Mouse (Mus musculus) forebrain, embryonic 10.5 days (tissue): ENCODE results near the gene Emc8. TPM values are rescaled to one million over a fixed set of nuclear protein-coding genes. Genes with fewer than 3 reads are reported as not detected.

ENCODE experiments used
- DNase-seq: peaks from one replicate; pipeline ENCODE4 v3.0.0-alpha.2; 2017; ENCODE audit warnings: low spot score; ENCODE audit errors: extremely low spot score
- H3K27ac ChIP-seq: fragments of 300-500 bp; sonication (generic); 2 replicates; pipeline ENCODE4 v1.5.1; 2016; ENCODE audit warnings: mild to moderate bottlenecking
- H3K27me3 ChIP-seq: fragments of 300-500 bp; sonication (generic); 2 replicates; pipeline ENCODE4 v1.6.1; 2016; ENCODE audit warnings: mild to moderate bottlenecking; ENCODE audit not compliant: poor library complexity, severe bottlenecking
- H3K36me3 ChIP-seq: fragments of 300-500 bp; sonication (generic); replicated peaks from 2 replicates; pipeline ENCODE4 v1.6.1; 2016; ENCODE audit warnings: mild to moderate bottlenecking, moderate library complexity
- H3K4me1 ChIP-seq: fragments of 300-500 bp; sonication (generic); 2 replicates; pipeline ENCODE4 v1.6.1; 2016
- H3K4me3 ChIP-seq: fragments of 300-500 bp; sonication (generic); 2 replicates; pipeline ENCODE4 v1.5.1; 2016; ENCODE audit warnings: mild to moderate bottlenecking, moderate library complexity
- H3K9me3 ChIP-seq: fragments of 300-500 bp; sonication (generic); 2 replicates; pipeline ENCODE4 v1.6.1; 2016; ENCODE audit warnings: mild to moderate bottlenecking, moderate library complexity
- WGBS: fragments of 180-500 bp; shearing (Covaris S2); methylation state at CpG from one replicate; pipeline ENCODE4 v1.1.7; 2016; 5-methylcytosine and 5-hydroxymethylcytosine counted together
- polyA plus RNA-seq: library from polyadenylated mRNA; unstranded; fragments of >200 nt; fragmentation: Nextera tagmentation; extraction: Ambion mirVana; gene quantifications from 2 replicates; pipeline ENCODE4 v1.2.1, GENCODE M21; 2016

Emc8 gene
- polyA plus RNA-seq, 1 experiment from 2014 or later, result 379 TPM

- WGBS, result 91% methylated on average over 17 of the region's 17 CpGs
- H3K27ac ChIP-seq, result no peak overlapping the region
These were observed 29.0 kb upstream of the Emc8 start for GRCm38 (mm10) chr8:120697154-120697978.

GRCm38 (mm10) chr8:120696401-120697153, 28.2 kb upstream of the Emc8 start:
- H3K27ac ChIP-seq, result no peak overlapping the region
- DNase-seq, result no peak
- no peak overlapping the region for H3K4me3 ChIP-seq
- whole genome bisulfite sequencing, result 76% methylated on average over 13 of the region's 13 CpGs
- peaks cover 7% of the 10 kb centered on the region; the same call in 1 of the 2 replicates for H3K9me3 ChIP-seq
- H3K27me3 ChIP-seq, result peaks cover 3% of the 10 kb centered on the region; the same call in 1 of the 2 replicates
- no peaks in the 10 kb centered on the region for H3K36me3 ChIP-seq
- H3K4me1 ChIP-seq, result peaks cover 14% of the 10 kb centered on the region

More at GRCm38 (mm10) chr8:120697154-120697978, 29.0 kb upstream of the Emc8 start:
- Histone ChIP-seq H3K9me3 (peaks cover 7% of the 10 kb centered on the region; the same call in 1 of the 2 replicates), H3K27me3 (peaks cover 9% of the 10 kb centered on the region; the same call in 1 of the 2 replicates), H3K36me3 (no peaks in the 10 kb centered on the region), H3K4me1 (peaks cover 14% of the 10 kb centered on the region), H3K4me3 (no peak overlapping the region)
- no peak for DNase-seq

GRCm38 (mm10) chr8:120693861-120694493, 25.6 kb upstream of the Emc8 start:
- peaks cover 14% of the 10 kb centered on the region for H3K4me1 ChIP-seq
- no peak overlapping the region for H3K27ac ChIP-seq
- no peak overlapping the region for H3K4me3 ChIP-seq
- no peaks in the 10 kb centered on the region for H3K36me3 ChIP-seq
- DNase-seq, result no peak
- 64% methylated on average over 22 of the region's 22 CpGs for WGBS
- H3K27me3 ChIP-seq, result no peaks in the 10 kb centered on the region
- H3K9me3 ChIP-seq, result peaks cover 7% of the 10 kb centered on the region; the same call in 1 of the 2 replicates

- Histone ChIP-seq H3K27ac (no peak overlapping the region), H3K36me3 (no peaks in the 10 kb centered on the region), H3K4me1 (peaks cover 14% of the 10 kb centered on the region), H3K4me3 (no peak overlapping the region), H3K9me3 (peaks cover 2% of the 10 kb centered on the region; the same call in 1 of the 2 replicates), H3K27me3 (peaks cover 5% of the 10 kb centered on the region; the same call in 1 of the 2 replicates)
- WGBS, result 73% methylated on average over 4 of the region's 4 CpGs
- DNase-seq, result no peak
These were observed 24.6 kb upstream of the Emc8 start for GRCm38 (mm10) chr8:120692934-120693333.

DNA sequence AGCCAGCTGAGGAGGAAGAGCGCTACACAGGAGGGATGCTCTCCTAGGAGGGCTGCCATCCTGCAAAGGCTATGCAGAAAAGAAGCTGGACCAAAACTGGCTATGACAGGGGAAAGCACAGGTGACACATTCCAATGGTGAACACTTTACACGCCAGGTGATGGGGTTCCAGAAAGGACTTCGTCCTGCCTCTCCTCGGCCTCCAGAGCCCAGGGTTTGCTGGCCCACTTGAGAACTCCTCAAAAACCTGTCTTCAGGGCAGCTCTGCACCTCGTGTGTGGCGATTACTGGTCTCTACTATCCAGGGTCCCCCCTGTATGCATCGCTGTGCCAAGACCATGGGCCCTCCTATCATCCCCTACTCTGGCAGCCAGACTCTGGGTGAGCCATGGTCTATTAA, 20.1 kb upstream of the Emc8 start:
- whole genome bisulfite sequencing, result 91% methylated on average over 7 of the region's 7 CpGs
- no peak for DNase-seq
- Histone ChIP-seq H3K27me3 (peaks cover 16% of the 10 kb centered on the region), H3K9me3 (no peaks in the 10 kb centered on the region), H3K4me3 (no peak overlapping the region), H3K4me1 (0 out of 2 replicates have a peak, but pooled peaks cover 6% of the 10 kb centered on the region), H3K27ac (no peak overlapping the region), H3K36me3 (no peaks in the 10 kb centered on the region)

GRCm38 (mm10) chr8:120687786-120688185, 19.4 kb upstream of the Emc8 start:
- Histone ChIP-seq H3K4me1 (0 out of 2 replicates have a peak, but pooled peaks cover 6% of the 10 kb centered on the region), H3K27me3 (peaks cover 23% of the 10 kb centered on the region), H3K9me3 (no peaks in the 10 kb centered on the region), H3K27ac (no peak overlapping the region), H3K4me3 (no peak overlapping the region), H3K36me3 (no peaks in the 10 kb centered on the region)
- DNase-seq, result no peak
- 84% methylated on average over 8 of the region's 8 CpGs for WGBS

GRCm38 (mm10) chr8:120686576-120686975, 18.2 kb upstream of the Emc8 start:
- DNase-seq, result no peak
- no peak overlapping the region for H3K27ac ChIP-seq
- no peaks in the 10 kb centered on the region for H3K9me3 ChIP-seq
- H3K4me3 ChIP-seq, result no peak overlapping the region
- H3K4me1 ChIP-seq, result 0 out of 2 replicates have a peak, but pooled peaks cover 6% of the 10 kb centered on the region
- peaks cover 29% of the 10 kb centered on the region for H3K27me3 ChIP-seq
- WGBS, result 82% methylated on average over 5 of the region's 5 CpGs
- no peaks in the 10 kb centered on the region for H3K36me3 ChIP-seq

- Histone ChIP-seq H3K36me3 (no peaks in the 10 kb centered on the region), H3K4me3 (no peak overlapping the region), H3K4me1 (0 out of 2 replicates have a peak, but pooled peaks cover 6% of the 10 kb centered on the region), H3K9me3 (no peaks in the 10 kb centered on the region), H3K27me3 (peaks cover 29% of the 10 kb centered on the region), H3K27ac (no peak overlapping the region)
- DNase-seq, result no peak
- WGBS, result 87% methylated on average over 13 of the region's 13 CpGs
These were observed 17.7 kb upstream of the Emc8 start for GRCm38 (mm10) chr8:120686051-120686450.

- Histone ChIP-seq H3K4me3 (no peak overlapping the region), H3K27ac (no peak overlapping the region), H3K9me3 (no peaks in the 10 kb centered on the region), H3K4me1 (0 out of 2 replicates have a peak, but pooled peaks cover 6% of the 10 kb centered on the region), H3K36me3 (no peaks in the 10 kb centered on the region), H3K27me3 (peaks cover 29% of the 10 kb centered on the region)
- WGBS, result 82% methylated on average over 8 of the region's 8 CpGs
- DNase-seq, result no peak
These were observed 17.2 kb upstream of the Emc8 start for GRCm38 (mm10) chr8:120685591-120685990.

GRCm38 (mm10) chr8:120685097-120685496, 16.7 kb upstream of the Emc8 start:
- Histone ChIP-seq H3K9me3 (no peaks in the 10 kb centered on the region), H3K36me3 (no peaks in the 10 kb centered on the region), H3K27me3 (peaks cover 29% of the 10 kb centered on the region), H3K4me3 (no peak overlapping the region), H3K27ac (no peak overlapping the region), H3K4me1 (0 out of 2 replicates have a peak, but pooled peaks cover 6% of the 10 kb centered on the region)
- no peak for DNase-seq
- 82% methylated on average over 5 of the region's 5 CpGs for WGBS

GRCm38 (mm10) chr8:120684082-120684481, 15.7 kb upstream of the Emc8 start:
- Histone ChIP-seq H3K4me3 (no peak overlapping the region), H3K36me3 (no peaks in the 10 kb centered on the region), H3K27me3 (peaks cover 35% of the 10 kb centered on the region), H3K4me1 (0 out of 2 replicates have a peak, but pooled peaks cover 6% of the 10 kb centered on the region), H3K9me3 (no peaks in the 10 kb centered on the region), H3K27ac (no peak overlapping the region)
- WGBS, result 59% methylated on average over 5 of the region's 5 CpGs
- DNase-seq, result no peak

DNA sequence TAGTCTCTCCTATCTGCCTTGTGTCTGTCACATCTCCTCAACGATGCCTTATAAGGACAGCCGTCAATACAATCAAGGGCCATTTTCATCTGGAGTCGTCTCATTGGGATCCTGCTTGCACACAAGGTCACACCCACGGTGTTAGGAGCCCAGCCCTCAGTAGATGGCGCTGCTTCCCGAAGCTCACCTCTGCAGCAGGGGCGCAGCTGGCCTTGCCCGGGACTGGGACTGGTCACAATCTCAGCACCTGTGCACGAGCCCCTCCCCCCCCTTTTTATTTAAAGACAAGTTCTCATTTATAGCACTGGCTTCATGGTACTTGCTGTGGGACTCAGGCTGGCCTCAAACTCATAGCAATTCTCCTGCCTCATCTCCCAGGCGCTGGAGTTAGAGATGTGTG, 15.2 kb upstream of the Emc8 start:
- peaks cover 35% of the 10 kb centered on the region for H3K27me3 ChIP-seq
- DNase-seq, result peak; percentile 47
- 18% methylated on average over 10 of the region's 10 CpGs for WGBS
- peaks cover 8% of the 10 kb centered on the region; the same call in 1 of the 2 replicates for H3K4me1 ChIP-seq
- H3K9me3 ChIP-seq, result no peaks in the 10 kb centered on the region
- no peak overlapping the region for H3K27ac ChIP-seq
- no peak overlapping the region for H3K4me3 ChIP-seq
- no peaks in the 10 kb centered on the region for H3K36me3 ChIP-seq
